Mouse (Mus musculus) forebrain, postnatal 0 days (tissue): ENCODE measurements around the gene Nln. TPM values are rescaled to one million over a fixed set of nuclear protein-coding genes. Genes with fewer than 3 reads are reported as not detected.

Experiments
- ATAC-seq: fragments of 200-750 bp; cut with Nextera tagmentation; 2 replicates; pipeline ENCODE4 v1.8.0; 2017; ENCODE audit warnings: mild to moderate bottlenecking, moderate library complexity
- DNase-seq: peaks from one replicate; pipeline ENCODE4 v3.0.0-alpha.2; 2015
- H3K27ac ChIP-seq: fragments of 300-500 bp; sonication (generic); 2 replicates; pipeline ENCODE4 v1.5.1; 2014; ENCODE audit warnings: low read depth, mild to moderate bottlenecking, antibody characterized with exemption, low read length, moderate library complexity, mixed read lengths
- H3K27me3 ChIP-seq: fragments of 300-500 bp; sonication (generic); 2 replicates; pipeline ENCODE4 v1.6.1; 2014; ENCODE audit warnings: mild to moderate bottlenecking, low read length, mixed read lengths; ENCODE audit not compliant: insufficient read depth
- H3K36me3 ChIP-seq: fragments of 300-500 bp; sonication (generic); 2 replicates; pipeline ENCODE4 v1.6.1; 2014; ENCODE audit warnings: mild to moderate bottlenecking, moderate library complexity; ENCODE audit not compliant: insufficient read depth
- H3K4me1 ChIP-seq: fragments of 300-500 bp; sonication (generic); 2 replicates; pipeline ENCODE4 v1.6.1; 2014; ENCODE audit warnings: antibody characterized with exemption; ENCODE audit not compliant: insufficient read depth
- H3K4me2 ChIP-seq: fragments of 300-500 bp; sonication (generic); 2 replicates; pipeline ENCODE4 v1.6.1; 2014; ENCODE audit warnings: low read depth, mild to moderate bottlenecking, moderate library complexity
- H3K4me3 ChIP-seq: fragments of 300-500 bp; sonication (generic); 2 replicates; pipeline ENCODE4 v1.5.1; 2014; ENCODE audit warnings: low read depth, low read length, mixed read lengths
- H3K9ac ChIP-seq: fragments of 300-500 bp; sonication (generic); 2 replicates; pipeline ENCODE4 v1.6.1; 2014; ENCODE audit warnings: mild to moderate bottlenecking
- H3K9me3 ChIP-seq: fragments of 300-500 bp; sonication (generic); 2 replicates; pipeline ENCODE4 v1.6.1; 2016; ENCODE audit warnings: low read length
- CTCF ChIP-seq: sonication (generic); IDR thresholded peaks from 2 replicates; pipeline ENCODE4 v1.5.1; 2016; ENCODE audit warnings: antibody characterized with exemption, control low read depth, low read depth
- WGBS: fragments of 180-500 bp; shearing (Covaris S2); extraction: QIAGEN DNeasy Blood & Tissue Kit; methylation state at CpG from one replicate; pipeline ENCODE4 v1.1.7; 2014; 5-methylcytosine and 5-hydroxymethylcytosine counted together
- polyA plus RNA-seq: library from polyadenylated mRNA; unstranded; fragments of >200 nt; fragmentation: Nextera tagmentation; extraction: Ambion mirVana; gene quantifications from 2 replicates; pipeline ENCODE4 v1.2.1, GENCODE M21; 2015
- total RNA-seq: library from RNA; depleted of rRNA; stranded (reverse); fragments of >200 nt; gene quantifications from 2 replicates; pipeline ENCODE4 v1.2.3, GENCODE M21; 2014

Gene Nln
- total and polyA plus RNA-seq, 2 experiments from 2014 or later: 49.0 to 77.2 TPM

- Histone ChIP-seq H3K36me3 (peaks cover 11% of the 10 kb centered on the region; the same call in 1 of the 2 replicates), H3K9ac (no peak overlapping the region), H3K27me3 (no peaks in the 10 kb centered on the region), H3K27ac (no peak overlapping the region), H3K4me1 (no peaks in the 10 kb centered on the region), H3K9me3 (no peaks in the 10 kb centered on the region), H3K4me3 (no peak overlapping the region), H3K4me2 (no peak overlapping the region)
- DNase-seq (no peak), ATAC-seq (no peak)
- no peak for TF ChIP-seq CTCF
- WGBS: 55% methylated on average over 6 of the region's 6 CpGs
Observed at GRCm38 (mm10) chr13:104076993-104077392, 32.4 kb downstream of the Nln start.

GRCm38 (mm10) chr13:104074731-104075130 lies 34.7 kb downstream of the Nln start:
- H3K9ac ChIP-seq: no peak overlapping the region
- no peaks in the 10 kb centered on the region for H3K4me1 ChIP-seq
- no peaks in the 10 kb centered on the region for H3K27me3 ChIP-seq
- no peak overlapping the region for H3K4me3 ChIP-seq
- no peak for ATAC-seq
- peaks cover 22% of the 10 kb centered on the region for H3K36me3 ChIP-seq
- 82% methylated on average over 10 of the region's 10 CpGs for WGBS
- TF ChIP-seq CTCF: no peak
- no peaks in the 10 kb centered on the region for H3K9me3 ChIP-seq
- H3K4me2 ChIP-seq: no peak overlapping the region
- H3K27ac ChIP-seq: no peak overlapping the region
- no peak for DNase-seq

GRCm38 (mm10) chr13:104074230-104074629 lies 35.2 kb downstream of the Nln start:
- ATAC-seq (no peak), DNase-seq (no peak)
- no peaks in the 10 kb centered on the region for H3K9me3 ChIP-seq
- H3K27ac ChIP-seq: no peak overlapping the region
- 95% methylated on average over 8 of the region's 8 CpGs for WGBS
- TF ChIP-seq CTCF: no peak
- H3K4me3 ChIP-seq: no peak overlapping the region
- H3K4me2 ChIP-seq: no peak overlapping the region
- peaks cover 27% of the 10 kb centered on the region for H3K36me3 ChIP-seq
- no peaks in the 10 kb centered on the region for H3K4me1 ChIP-seq
- no peaks in the 10 kb centered on the region for H3K27me3 ChIP-seq
- no peak overlapping the region for H3K9ac ChIP-seq

GRCm38 (mm10) chr13:104072351-104072750 lies 37.1 kb downstream of the Nln start:
- Histone ChIP-seq H3K36me3 (peaks cover 44% of the 10 kb centered on the region), H3K27ac (no peak overlapping the region), H3K4me3 (no peak overlapping the region), H3K27me3 (no peaks in the 10 kb centered on the region), H3K4me1 (no peaks in the 10 kb centered on the region), H3K9ac (no peak overlapping the region), H3K9me3 (no peaks in the 10 kb centered on the region), H3K4me2 (no peak overlapping the region)
- DNase-seq: no peak
- no peak for TF ChIP-seq CTCF
- 74% methylated on average over 9 of the region's 9 CpGs for WGBS
- ATAC-seq: no peak

GRCm38 (mm10) chr13:104070703-104071102 lies 38.7 kb downstream of the Nln start:
- no peak for DNase-seq
- 67% methylated on average over 3 of the region's 3 CpGs for WGBS
- no peaks in the 10 kb centered on the region for H3K4me1 ChIP-seq
- H3K9ac ChIP-seq: no peak overlapping the region
- no peak overlapping the region for H3K4me2 ChIP-seq
- ATAC-seq: no peak
- no peaks in the 10 kb centered on the region for H3K27me3 ChIP-seq
- TF ChIP-seq CTCF: no peak
- no peak overlapping the region for H3K27ac ChIP-seq
- H3K36me3 ChIP-seq: peaks cover 42% of the 10 kb centered on the region
- no peak overlapping the region for H3K4me3 ChIP-seq
- H3K9me3 ChIP-seq: no peaks in the 10 kb centered on the region

- Histone ChIP-seq H3K9ac (no peak overlapping the region), H3K4me2 (no peak overlapping the region), H3K27me3 (no peaks in the 10 kb centered on the region), H3K36me3 (peaks cover 45% of the 10 kb centered on the region), H3K27ac (no peak overlapping the region), H3K4me3 (no peak overlapping the region), H3K4me1 (no peaks in the 10 kb centered on the region), H3K9me3 (no peaks in the 10 kb centered on the region)
- ATAC-seq: no peak
- WGBS: 80% methylated on average over 11 of the region's 11 CpGs
- no peak for TF ChIP-seq CTCF
- no peak for DNase-seq
Observed at GRCm38 (mm10) chr13:104069216-104069615, 40.2 kb downstream of the Nln start.

- no peaks in the 10 kb centered on the region for H3K9me3 ChIP-seq
- H3K36me3 ChIP-seq: peaks cover 50% of the 10 kb centered on the region
- no peaks in the 10 kb centered on the region for H3K27me3 ChIP-seq
- no peaks in the 10 kb centered on the region for H3K4me1 ChIP-seq
- no peak for TF ChIP-seq CTCF
- ATAC-seq (no peak), DNase-seq (no peak)
- no peak overlapping the region for H3K4me2 ChIP-seq
- 83% methylated on average over 2 of the region's 2 CpGs for WGBS
- no peak overlapping the region for H3K4me3 ChIP-seq
- no peak overlapping the region for H3K9ac ChIP-seq
- H3K27ac ChIP-seq: no peak overlapping the region
Observed at GRCm38 (mm10) chr13:104065649-104066347, 43.6 kb downstream of the Nln start.
